Mouse (Mus musculus) MEL (cell line): Measurements from ENCODE around the gene Gabrp. TPM values are rescaled to one million over a fixed set of nuclear protein-coding genes. Genes with fewer than 3 reads are reported as not detected.

Source experiments
- DNase-seq: peaks from one replicate; pipeline ENCODE4 v3.0.0; 2011; ENCODE audit warnings: low read depth, low spot score
- H3K27ac ChIP-seq: 2 replicates; pipeline ENCODE4 v1.5.1; 2012; ENCODE audit warnings: low read depth, mild to moderate bottlenecking, control low read depth, low read length, moderate library complexity; ENCODE audit not compliant: control insufficient read depth
- H3K27me3 ChIP-seq, 2 experiments: fragments of 150-350 bp in 1 of 2; sonication (generic) in 1 of 2; 2 replicates each; pipeline ENCODE4 v1.6.1; 2012; ENCODE audit warnings: low read length in 2 of 2, mild to moderate bottlenecking in 2 of 2, improper control_type of control experiment in 1 of 2, moderate library complexity in 1 of 2; ENCODE audit not compliant: insufficient read depth in 2 of 2, control insufficient read depth in 1 of 2
- H3K36me3 ChIP-seq, 2 experiments: 2 replicates each; pipeline ENCODE4 v1.6.1; 2012 to 2014; ENCODE audit warnings: low read length in 2 of 2, improper control_type of control experiment in 1 of 2, inconsistent platforms in 1 of 2, mild to moderate bottlenecking in 1 of 2; ENCODE audit not compliant: insufficient read depth in 2 of 2, control insufficient read depth in 1 of 2
- H3K4me1 ChIP-seq, 2 experiments: fragments of 150-350 bp in 1 of 2; sonication (generic) in 1 of 2; 2 replicates each; pipeline ENCODE4 v1.6.1; 2012; ENCODE audit warnings: low read length in 2 of 2, improper control_type of control experiment in 1 of 2, mild to moderate bottlenecking in 1 of 2; ENCODE audit not compliant: insufficient read depth in 2 of 2, control insufficient read depth in 1 of 2
- H3K4me3 ChIP-seq, 2 experiments: fragments of 150-350 bp in 1 of 2; sonication (generic) in 1 of 2; 2 replicates each; pipeline ENCODE4 v1.5.1; 2012; ENCODE audit warnings: low read depth in 2 of 2, low read length in 2 of 2, mild to moderate bottlenecking in 2 of 2, moderate library complexity in 2 of 2, control low read depth in 1 of 2, improper control_type of control experiment in 1 of 2; ENCODE audit not compliant: control insufficient read depth in 1 of 2, insufficient read depth in 1 of 2
- H3K79me2 ChIP-seq: 2 replicates; pipeline ENCODE4 v1.6.1; 2012; ENCODE audit warnings: mild to moderate bottlenecking, low read length, moderate library complexity; ENCODE audit not compliant: control insufficient read depth, poor library complexity, insufficient read depth
- H3K9ac ChIP-seq: 2 replicates; pipeline ENCODE4 v1.6.1; 2012; ENCODE audit warnings: low read depth, mild to moderate bottlenecking, control low read depth, low read length, moderate library complexity; ENCODE audit not compliant: control insufficient read depth, poor library complexity, severe bottlenecking
- H3K9me3 ChIP-seq: fragments of 150-350 bp; sonication (generic); replicated peaks from 2 replicates; pipeline ENCODE4 v1.6.1; 2012; ENCODE audit warnings: mild to moderate bottlenecking, low read length, improper control_type of control experiment, moderate library complexity; ENCODE audit not compliant: insufficient read depth
- CHD1 ChIP-seq: IDR thresholded peaks from 2 replicates; pipeline ENCODE4 v1.6.1; 2012; ENCODE audit warnings: low read depth, mild to moderate bottlenecking, inconsistent platforms, low read length, improper control_type of control experiment
- CTCF ChIP-seq, 3 experiments: IDR thresholded peaks in 2 of 3; conservative IDR thresholded peaks in 1 of 3; 2 replicates each; pipeline ENCODE4 v1.5.1; 2011 to 2012; ENCODE audit warnings: low read length in 3 of 3, low read depth in 2 of 3, mild to moderate bottlenecking in 2 of 3, improper control_type of control experiment in 1 of 3, inconsistent platforms in 1 of 3, mixed read lengths in 1 of 3, moderate library complexity in 1 of 3; ENCODE audit not compliant: control insufficient read depth in 1 of 3, insufficient read depth in 1 of 3, poor library complexity in 1 of 3, severe bottlenecking in 1 of 3
- ELF1 ChIP-seq: IDR thresholded peaks from 2 replicates; pipeline ENCODE4 v1.6.1; 2014; ENCODE audit warnings: low read depth, mild to moderate bottlenecking, inconsistent platforms, low read length, improper control_type of control experiment, moderate library complexity
- GABPA ChIP-seq: IDR thresholded peaks from 2 replicates; pipeline ENCODE4 v1.6.1; 2012; ENCODE audit warnings: low read depth, mild to moderate bottlenecking, inconsistent platforms, low read length, improper control_type of control experiment, moderate library complexity
- GATA1 ChIP-seq: IDR thresholded peaks from 2 replicates; pipeline ENCODE4 v1.6.1; 2011; ENCODE audit warnings: low read depth, low read length, improper control_type of control experiment
- HCFC1 ChIP-seq: IDR thresholded peaks from 2 replicates; pipeline ENCODE4 v1.6.1; 2012; ENCODE audit warnings: low read depth, mild to moderate bottlenecking, inconsistent platforms, low read length, improper control_type of control experiment, moderate library complexity
- MAX ChIP-seq: IDR thresholded peaks from 2 replicates; pipeline ENCODE4 v1.6.1; 2011; ENCODE audit warnings: low read length, improper control_type of control experiment
- MAZ ChIP-seq: IDR thresholded peaks from 2 replicates; pipeline ENCODE4 v1.6.1; 2012; ENCODE audit warnings: low read depth, mild to moderate bottlenecking, inconsistent platforms, low read length, improper control_type of control experiment
- MEF2A ChIP-seq: IDR thresholded peaks from 2 replicates; pipeline ENCODE4 v1.6.1; 2014; ENCODE audit warnings: low read depth, mild to moderate bottlenecking, inconsistent platforms, low read length, improper control_type of control experiment; ENCODE audit not compliant: poor library complexity, insufficient replicate concordance, severe bottlenecking; ENCODE audit errors: extremely low read depth
- MYB ChIP-seq: IDR thresholded peaks from 2 replicates; pipeline ENCODE4 v1.6.1; 2011; ENCODE audit warnings: mild to moderate bottlenecking, low read depth, low read length, improper control_type of control experiment
- MYC ChIP-seq: IDR thresholded peaks from 2 replicates; pipeline ENCODE4 v1.6.1; 2011; ENCODE audit warnings: low read depth, mild to moderate bottlenecking, low read length, improper control_type of control experiment, moderate library complexity
- NRF1 ChIP-seq: IDR thresholded peaks from 2 replicates; pipeline ENCODE4 v1.6.1; 2014; ENCODE audit warnings: low read depth, mild to moderate bottlenecking, inconsistent platforms, low read length, improper control_type of control experiment, moderate library complexity; ENCODE audit not compliant: poor library complexity, insufficient read depth, severe bottlenecking
- POLR2AphosphoS2 ChIP-seq: IDR thresholded peaks from 2 replicates; pipeline ENCODE4 v1.6.1; 2011; ENCODE audit warnings: low read length, improper control_type of control experiment
- POLR2AphosphoS5 ChIP-seq: IDR thresholded peaks from 2 replicates; pipeline ENCODE4 v1.6.1; 2012; ENCODE audit warnings: low read depth, borderline replicate concordance, mild to moderate bottlenecking, inconsistent platforms, low read length, moderate library complexity, mixed read lengths
- RCOR1 ChIP-seq: IDR thresholded peaks from 2 replicates; pipeline ENCODE4 v1.6.1; 2012; ENCODE audit warnings: low read depth, mild to moderate bottlenecking, inconsistent platforms, low read length, improper control_type of control experiment
- SMC3 ChIP-seq: IDR thresholded peaks from 2 replicates; pipeline ENCODE4 v1.6.1; 2011; ENCODE audit warnings: low read depth, low read length, improper control_type of control experiment
- USF2 ChIP-seq, 2 experiments: IDR thresholded peaks; 2 replicates each; pipeline ENCODE4 v1.6.1; 2011 to 2012; ENCODE audit warnings: improper control_type of control experiment in 2 of 2, low read length in 2 of 2, borderline replicate concordance in 1 of 2, inconsistent platforms in 1 of 2, low read depth in 1 of 2, mild to moderate bottlenecking in 1 of 2; ENCODE audit not compliant: insufficient read depth in 1 of 2
- ZC3H11A ChIP-seq: IDR thresholded peaks from 2 replicates; pipeline ENCODE4 v1.6.1; 2012; ENCODE audit warnings: low read depth, mild to moderate bottlenecking, inconsistent platforms, low read length, improper control_type of control experiment
- ZNF384 ChIP-seq: IDR thresholded peaks from 2 replicates; pipeline ENCODE4 v1.6.1; 2012; ENCODE audit warnings: low read depth, mild to moderate bottlenecking, inconsistent platforms, low read length, improper control_type of control experiment
- polyA plus RNA-seq, 2 experiments: library from polyadenylated mRNA; stranded (reverse) in 1 of 2; unstranded in 1 of 2; fragments of >175 nt in 1 of 2; fragments of >200 nt in 1 of 2; gene quantifications; 2 replicates each; pipeline versions ENCODE4 v1.2.1 to v1.2.4; 2012; ENCODE audit warnings: low replicate concordance in 2 of 2, low read depth in 1 of 2; ENCODE audit not compliant: insufficient read length in 2 of 2, insufficient read depth in 1 of 2, missing spikeins in 1 of 2
- total RNA-seq: library from RNA; depleted of rRNA; stranded (reverse); fragments of 300-350 nt; gene quantifications from 2 replicates; pipeline ENCODE4 v1.2.3, GENCODE M21; 2012

Gabrp gene
- total and polyA plus RNA-seq, 3 experiments: not detected

DNA sequence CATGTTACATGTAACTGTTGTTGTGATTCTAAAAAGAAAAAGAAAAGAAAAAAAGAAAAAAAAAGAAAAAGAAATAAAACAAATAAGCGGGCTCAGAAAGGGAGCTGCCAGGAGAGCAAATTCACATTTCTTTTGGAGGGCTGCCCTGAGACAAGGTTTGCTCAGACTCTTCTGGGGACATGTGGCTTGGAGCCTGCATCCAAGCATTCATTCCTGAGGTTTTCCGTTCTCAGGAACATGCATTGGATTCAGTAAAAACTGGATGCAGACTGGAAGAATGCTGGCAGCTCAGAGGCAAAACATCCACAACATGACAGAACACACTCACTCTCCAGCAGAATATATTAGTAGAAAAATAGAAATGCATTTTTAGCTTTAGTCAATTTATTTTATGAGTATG, 14.8 kb downstream of the Gabrp start:
- no peak overlapping the region for H3K9ac ChIP-seq
- no peaks in the 10 kb centered on the region for H3K27me3 ChIP-seq
- H3K79me2 ChIP-seq: no peaks in the 10 kb centered on the region
- DNase-seq: no peak
- H3K27ac ChIP-seq: no peak overlapping the region
- no peaks in the 10 kb centered on the region for H3K4me1 ChIP-seq
- no peaks in the 10 kb centered on the region for H3K36me3 ChIP-seq
- no peaks in the 10 kb centered on the region for H3K9me3 ChIP-seq
- no peak overlapping the region for H3K4me3 ChIP-seq
- no peak for TF ChIP-seq MEF2A
- TF ChIP-seq MYC: no peak
- no peak for TF ChIP-seq GATA1
- no peak for TF ChIP-seq NRF1
- TF ChIP-seq CHD1: no peak
- no peak for TF ChIP-seq RCOR1
- no peak for TF ChIP-seq POLR2AphosphoS2
- TF ChIP-seq SMC3: no peak
- no peak for TF ChIP-seq GABPA
- no peak for TF ChIP-seq HCFC1
- TF ChIP-seq ZC3H11A: no peak
- TF ChIP-seq ZNF384: no peak
- no peak for TF ChIP-seq CTCF (IDR thresholded peaks at IDR 0.05 in 2 of 3, conservative IDR thresholded peaks at IDR 0.05 in 1 of 3; ENCODE audit: control insufficient read depth in 1 of 3, insufficient read depth in 1 of 3, low read depth in 2 of 3, low read length in 3 of 3, poor library complexity in 1 of 3, severe bottlenecking in 1 of 3)
- TF ChIP-seq ELF1: no peak
- TF ChIP-seq MAZ: no peak
- TF ChIP-seq MAX: no peak
- no peak for TF ChIP-seq USF2 (IDR thresholded peaks at IDR 0.05; ENCODE audit: borderline replicate concordance in 1 of 2, insufficient read depth in 1 of 2, low read depth in 1 of 2, low read length in 2 of 2)

DNA sequence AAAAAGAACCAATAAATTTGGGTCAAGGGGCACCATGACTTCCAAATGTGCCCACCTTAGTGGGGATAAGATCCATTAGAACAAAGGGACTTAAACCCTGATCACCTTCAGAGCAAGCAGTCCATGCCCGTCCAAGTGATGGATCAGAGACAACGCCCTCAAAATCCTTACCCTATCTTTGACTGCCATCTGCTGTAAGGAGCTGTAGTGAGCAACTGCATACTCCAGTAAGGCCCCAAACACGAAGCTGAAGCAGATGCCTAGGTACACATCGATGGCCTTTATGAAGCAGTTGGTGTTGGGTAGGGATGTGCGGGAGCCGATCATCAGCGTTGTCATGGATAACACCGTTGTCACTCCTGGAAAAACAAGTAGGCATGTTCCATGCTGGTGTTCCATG, 24.6 kb downstream of the Gabrp start:
- H3K36me3 ChIP-seq: no peaks in the 10 kb centered on the region
- H3K4me1 ChIP-seq: no peaks in the 10 kb centered on the region
- no peaks in the 10 kb centered on the region for H3K9me3 ChIP-seq
- no peaks in the 10 kb centered on the region for H3K79me2 ChIP-seq
- no peak overlapping the region for H3K4me3 ChIP-seq
- no peak for DNase-seq
- H3K9ac ChIP-seq: no peak overlapping the region
- no peak overlapping the region for H3K27ac ChIP-seq
- TF ChIP-seq MEF2A (no peak), POLR2AphosphoS5 (no peak), MYB (no peak)
- H3K27me3 ChIP-seq: peaks cover 0 to 2% of the 10 kb centered on the region in 2 experiments; a peak in 2 of 4 replicates
